Mouse (Mus musculus) lung, adult 2 months (tissue): Measurements from ENCODE around the gene Zswim3.

Source experiments
- CTCF ChIP-seq: fragments of 200-500 bp; IDR thresholded peaks from 2 replicates; pipeline ENCODE4 v1.5.1; 2011; ENCODE audit warnings: mild to moderate bottlenecking, low read length, control low read depth; ENCODE audit not compliant: insufficient read depth
- POLR2A ChIP-seq: fragments of 200-500 bp; IDR thresholded peaks from 2 replicates; pipeline ENCODE4 v1.6.1; 2011; ENCODE audit warnings: low read depth, mild to moderate bottlenecking, control low read depth, low read length, borderline replicate concordance; ENCODE audit errors: extremely low read depth

DNA sequence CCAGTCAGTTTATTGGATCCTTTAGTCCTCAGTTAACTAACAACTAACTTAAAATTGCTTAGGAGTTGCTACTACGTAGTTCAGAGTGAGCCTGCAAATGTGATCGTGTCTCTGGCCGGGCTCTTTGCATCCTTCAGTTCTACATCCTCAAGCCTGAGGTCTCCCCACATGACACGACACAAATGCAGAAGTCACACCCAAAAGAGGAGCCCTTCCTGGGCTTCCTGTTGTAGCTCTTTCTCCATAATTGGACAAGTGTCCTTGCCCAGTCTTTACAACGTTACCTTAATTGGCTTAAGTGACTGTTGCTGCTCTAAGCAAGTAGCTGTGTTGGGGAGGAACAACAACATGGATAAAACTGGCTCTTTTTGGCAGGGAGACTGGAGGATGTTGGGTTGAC, 10.4 kb downstream of the Zswim3 start:
- TF ChIP-seq CTCF (no peak), POLR2A (no peak)
